Mouse (Mus musculus) lung, embryonic 14.5 days (tissue): Measurements from ENCODE around the gene Pax8. TPM values are rescaled to one million over a fixed set of nuclear protein-coding genes. Genes with fewer than 3 reads are reported as not detected.

Experiments used
- ATAC-seq: fragments of 200-750 bp; cut with Nextera tagmentation; 2 replicates; pipeline ENCODE4 v1.8.0; 2017; ENCODE audit warnings: mild to moderate bottlenecking, moderate TSS enrichment, moderate library complexity; ENCODE audit not compliant: insufficient read depth
- DNase-seq: peaks from one replicate; pipeline ENCODE4 v3.0.0-alpha.2; 2015
- H3K27ac ChIP-seq: fragments of 300-500 bp; sonication (generic); 2 replicates; pipeline ENCODE4 v1.5.1; 2014; ENCODE audit warnings: low read depth, mild to moderate bottlenecking, moderate library complexity
- H3K27me3 ChIP-seq: fragments of 300-500 bp; sonication (generic); 2 replicates; pipeline ENCODE4 v1.6.1; 2014; ENCODE audit warnings: low read length, control low read depth; ENCODE audit not compliant: insufficient read depth
- H3K36me3 ChIP-seq: fragments of 300-500 bp; sonication (generic); 2 replicates; pipeline ENCODE4 v1.6.1; 2014; ENCODE audit warnings: control low read depth; ENCODE audit not compliant: insufficient read depth
- H3K4me1 ChIP-seq: fragments of 300-500 bp; sonication (generic); 2 replicates; pipeline ENCODE4 v1.6.1; 2014; ENCODE audit warnings: antibody characterized with exemption, control low read depth; ENCODE audit not compliant: insufficient read depth
- H3K4me2 ChIP-seq: fragments of 300-500 bp; sonication (generic); 2 replicates; pipeline ENCODE4 v1.6.1; 2014; ENCODE audit warnings: mild to moderate bottlenecking
- H3K4me3 ChIP-seq: fragments of 300-500 bp; sonication (generic); 2 replicates; pipeline ENCODE4 v1.5.1; 2014; ENCODE audit warnings: low read depth, low read length
- H3K9ac ChIP-seq: fragments of 300-500 bp; sonication (generic); 2 replicates; pipeline ENCODE4 v1.6.1; 2014
- H3K9me3 ChIP-seq: fragments of 300-500 bp; sonication (generic); 2 replicates; pipeline ENCODE4 v1.6.1; 2016; ENCODE audit warnings: low read depth, low read length, control low read depth
- CTCF ChIP-seq: IDR thresholded peaks from 2 replicates; pipeline ENCODE4 v1.5.1; 2016; ENCODE audit warnings: antibody characterized with exemption, low read depth
- WGBS: fragments of 180-500 bp; shearing (Covaris S2); extraction: QIAGEN DNeasy Blood & Tissue Kit; methylation state at CpG from one replicate; pipeline ENCODE4 v1.1.7; 2014; 5-methylcytosine and 5-hydroxymethylcytosine counted together
- polyA plus RNA-seq: library from polyadenylated mRNA; unstranded; fragments of >200 nt; fragmentation: Nextera tagmentation; extraction: Ambion mirVana; gene quantifications from 2 replicates; pipeline ENCODE4 v1.2.1, GENCODE M21; 2014

Gene Pax8
- polyA plus RNA-seq, 1 experiment from 2014 or later = not detected

GRCm38 (mm10) chr2:24413677-24414076 is 61.7 kb downstream of the Pax8 start:
- H3K9me3 ChIP-seq = no peaks in the 10 kb centered on the region
- no peak overlapping the region for H3K4me2 ChIP-seq
- no peak overlapping the region for H3K27ac ChIP-seq
- no peak overlapping the region for H3K4me3 ChIP-seq
- H3K36me3 ChIP-seq = no peaks in the 10 kb centered on the region
- no peaks in the 10 kb centered on the region for H3K27me3 ChIP-seq
- TF ChIP-seq CTCF = no peak
- ATAC-seq = no peak
- peaks cover 5% of the 10 kb centered on the region; the same call in 1 of the 2 replicates for H3K4me1 ChIP-seq
- H3K9ac ChIP-seq = no peak overlapping the region
- WGBS = 63% methylated on average over 4 of the region's 4 CpGs
- no peak for DNase-seq

- H3K9ac ChIP-seq = no peak overlapping the region
- H3K4me1 ChIP-seq = peaks cover 5% of the 10 kb centered on the region; the same call in 1 of the 2 replicates
- H3K36me3 ChIP-seq = no peaks in the 10 kb centered on the region
- no peaks in the 10 kb centered on the region for H3K27me3 ChIP-seq
- ATAC-seq (no peak), DNase-seq (peak; percentile 62)
- H3K9me3 ChIP-seq = no peaks in the 10 kb centered on the region
- H3K4me2 ChIP-seq = no peak overlapping the region
- H3K4me3 ChIP-seq = no peak overlapping the region
- 24% methylated on average over 3 of the region's 3 CpGs for WGBS
- H3K27ac ChIP-seq = no peak overlapping the region
- no peak for TF ChIP-seq CTCF
Measured at GRCm38 (mm10) chr2:24413172-24413571, 62.2 kb downstream of the Pax8 start.

DNA sequence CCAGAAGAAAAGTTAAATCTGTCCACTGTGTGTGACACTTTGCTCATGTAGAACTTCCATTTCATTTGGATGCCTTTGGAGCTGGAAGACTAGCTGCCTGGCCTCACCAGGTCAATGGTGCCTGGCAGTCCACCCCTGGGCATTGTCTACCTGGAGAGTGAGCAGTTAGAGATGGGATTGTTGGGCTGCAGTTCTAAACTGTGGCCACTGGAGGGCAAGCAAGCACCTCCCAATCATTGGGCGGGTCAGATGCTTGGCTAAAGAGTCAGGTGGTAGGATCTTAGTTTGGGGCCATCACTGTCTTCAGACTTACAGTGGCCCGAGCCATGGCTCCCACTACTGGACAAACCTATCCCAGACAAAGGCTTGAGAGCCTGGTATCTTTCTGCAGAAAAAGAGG is 66.2 kb downstream of the Pax8 start:
- Histone ChIP-seq H3K9ac (no peak overlapping the region), H3K4me2 (no peak overlapping the region), H3K27ac (no peak overlapping the region), H3K36me3 (no peaks in the 10 kb centered on the region), H3K4me3 (no peak overlapping the region), H3K9me3 (no peaks in the 10 kb centered on the region), H3K27me3 (no peaks in the 10 kb centered on the region), H3K4me1 (0 out of 2 replicates have a peak, but pooled peaks cover 3% of the 10 kb centered on the region)
- 0% methylated on average over 2 of the region's 2 CpGs for WGBS
- DNase-seq (peak; percentile 82), ATAC-seq (peak; percentile 48; the same call in 1 of the 2 replicates)
- peak; percentile 98 for TF ChIP-seq CTCF

GRCm38 (mm10) chr2:24407701-24408485 is 67.5 kb downstream of the Pax8 start:
- H3K27ac ChIP-seq = no peak overlapping the region
- ATAC-seq (no peak), DNase-seq (no peak)
- no peak overlapping the region for H3K4me3 ChIP-seq
- no peaks in the 10 kb centered on the region for H3K9me3 ChIP-seq
- no peak for TF ChIP-seq CTCF
- no peaks in the 10 kb centered on the region for H3K4me1 ChIP-seq
- no peaks in the 10 kb centered on the region for H3K36me3 ChIP-seq
- H3K27me3 ChIP-seq = no peaks in the 10 kb centered on the region
- no peak overlapping the region for H3K4me2 ChIP-seq
- no peak overlapping the region for H3K9ac ChIP-seq
- 50% methylated on average over 4 of the region's 4 CpGs for WGBS

DNA sequence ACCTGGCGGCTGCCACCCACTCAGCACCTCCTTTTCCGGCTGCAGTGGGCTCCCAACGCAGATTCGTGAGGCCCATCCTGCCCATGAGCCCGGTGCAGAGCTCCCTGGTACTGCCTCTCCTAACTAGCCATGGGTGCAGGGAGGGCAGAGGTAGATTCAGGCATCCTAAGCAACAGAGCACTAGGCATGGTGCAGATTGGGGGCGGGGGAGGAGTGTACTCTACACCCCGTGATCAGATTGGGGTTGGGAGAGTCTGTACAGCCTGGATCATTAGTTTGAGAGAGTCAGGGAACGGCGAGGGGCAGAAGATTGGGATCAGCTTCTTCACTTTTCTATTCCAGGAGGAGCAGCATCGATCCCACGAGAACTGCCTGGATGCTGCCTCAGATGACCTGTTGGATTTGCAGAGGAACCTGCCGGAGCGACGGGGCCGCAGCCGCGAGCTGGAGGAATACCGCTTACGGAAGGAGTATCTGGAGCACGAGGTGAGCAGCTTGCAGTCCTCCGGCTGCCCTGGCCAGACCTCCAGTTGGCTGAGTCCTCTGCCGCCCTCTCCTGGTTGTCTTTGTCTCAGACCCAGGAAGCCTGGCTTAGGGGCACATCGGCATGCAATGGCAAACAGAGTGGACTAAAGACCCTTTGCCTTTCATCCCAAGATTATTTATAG is 69.9 kb downstream of the Pax8 start:
- WGBS = 8% methylated on average over 23 of the region's 23 CpGs
- no peaks in the 10 kb centered on the region for H3K4me1 ChIP-seq
- TF ChIP-seq CTCF = peak; percentile 91
- H3K9me3 ChIP-seq = no peaks in the 10 kb centered on the region
- no peak overlapping the region for H3K27ac ChIP-seq
- DNase-seq (peak; percentile 90), ATAC-seq (peak; percentile 82)
- no peak overlapping the region for H3K9ac ChIP-seq
- no peaks in the 10 kb centered on the region for H3K36me3 ChIP-seq
- H3K4me2 ChIP-seq = peak overlapping the region; percentile 59
- H3K4me3 ChIP-seq = peak overlapping the region; percentile 19; the same call in 1 of the 2 replicates
- no peaks in the 10 kb centered on the region for H3K27me3 ChIP-seq

DNA sequence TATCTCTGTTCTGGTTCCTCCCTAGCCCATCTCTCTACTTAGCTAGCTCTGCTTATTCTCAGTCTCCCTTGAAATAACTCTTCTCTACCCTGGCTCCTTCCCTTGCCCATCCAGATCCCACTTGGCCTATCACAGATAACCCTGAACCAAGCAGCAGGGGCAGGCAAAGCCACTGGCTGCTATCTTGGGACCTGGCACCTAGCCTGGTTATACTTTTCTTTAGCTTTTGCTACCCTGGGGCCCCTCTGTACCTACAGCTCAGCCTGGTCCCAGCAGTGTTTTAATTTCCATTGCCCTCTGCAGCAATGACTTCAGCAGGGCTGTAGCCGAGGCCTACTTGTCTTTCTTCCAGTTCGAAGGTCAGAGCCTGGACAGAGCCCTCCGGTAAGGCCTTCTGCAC is 74.7 kb downstream of the Pax8 start:
- no peak for TF ChIP-seq CTCF
- WGBS = 80% methylated on average over 3 of the region's 3 CpGs

GRCm38 (mm10) chr2:24397115-24397514 is 78.3 kb downstream of the Pax8 start:
- ATAC-seq = no peak
- WGBS = 12% methylated on average over 2 of the region's 2 CpGs
- peak; percentile 20 for TF ChIP-seq CTCF

More for the DNA sequence above, 74.7 kb downstream of the Pax8 start:
- Histone ChIP-seq H3K27ac (no peak overlapping the region), H3K9ac (no peak overlapping the region), H3K4me1 (no peaks in the 10 kb centered on the region), H3K4me3 (no peak overlapping the region), H3K36me3 (no peaks in the 10 kb centered on the region), H3K4me2 (no peak overlapping the region), H3K27me3 (no peaks in the 10 kb centered on the region), H3K9me3 (no peaks in the 10 kb centered on the region)
- ATAC-seq = no peak
- no peak for DNase-seq

More at GRCm38 (mm10) chr2:24397115-24397514, 78.3 kb downstream of the Pax8 start:
- no peak overlapping the region for H3K9ac ChIP-seq
- no peak overlapping the region for H3K27ac ChIP-seq
- no peaks in the 10 kb centered on the region for H3K36me3 ChIP-seq
- no peaks in the 10 kb centered on the region for H3K9me3 ChIP-seq
- peak; percentile 11 for DNase-seq
- no peak overlapping the region for H3K4me2 ChIP-seq
- H3K4me1 ChIP-seq = no peaks in the 10 kb centered on the region
- H3K4me3 ChIP-seq = no peak overlapping the region
- no peaks in the 10 kb centered on the region for H3K27me3 ChIP-seq
